Mouse (Mus musculus): ENCODE measurements at regions not wholly inside any gene's neighbourhood (a gene's known extent, or its start where the extent isn't known, plus 50 kb on each side); places are given as distances from the start of the nearest gene placed in this dataset.

DNA sequence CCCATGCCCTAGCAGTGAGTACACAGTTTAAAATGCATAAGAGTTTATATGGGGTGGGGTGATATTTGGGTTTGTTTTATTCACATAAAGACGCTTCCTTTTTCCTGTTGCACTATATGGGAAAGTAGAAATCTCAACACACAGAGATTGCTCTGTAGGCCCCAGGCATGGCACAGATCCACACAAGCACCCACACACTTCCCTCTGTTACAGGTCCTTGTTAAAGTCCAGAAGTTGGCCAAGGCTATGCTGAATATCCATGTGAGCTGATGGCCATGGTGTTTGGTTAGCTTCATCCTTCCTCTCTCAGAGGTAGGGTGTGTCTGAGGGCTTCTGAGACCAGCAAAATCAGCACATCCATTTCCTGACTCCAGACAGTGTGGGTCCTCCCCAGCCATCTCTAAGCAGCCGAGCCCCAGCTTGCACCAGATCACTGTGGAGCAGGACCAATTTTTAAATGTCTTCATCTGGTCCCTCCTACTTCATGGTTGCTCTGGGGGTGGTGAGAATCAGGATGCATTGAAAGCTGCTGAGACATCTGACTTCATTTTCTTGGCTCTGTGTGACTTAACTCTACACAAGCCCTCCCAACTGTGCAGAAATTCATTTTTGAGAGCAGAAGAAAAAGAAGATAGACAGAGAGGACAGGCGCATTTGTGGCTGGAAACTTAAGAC lies 360.3 kb upstream of the Nr3c2 start:
- DNase-seq (ENCODE audit: low spot score in 2 of 2), result peak; percentile 44 to 58

- no peak for DNase-seq (ENCODE audit: low spot score in 2 of 2)
Observed at GRCm38 (mm10) chr8:76539638-76540037, 359.6 kb upstream of the Nr3c2 start.

DNA sequence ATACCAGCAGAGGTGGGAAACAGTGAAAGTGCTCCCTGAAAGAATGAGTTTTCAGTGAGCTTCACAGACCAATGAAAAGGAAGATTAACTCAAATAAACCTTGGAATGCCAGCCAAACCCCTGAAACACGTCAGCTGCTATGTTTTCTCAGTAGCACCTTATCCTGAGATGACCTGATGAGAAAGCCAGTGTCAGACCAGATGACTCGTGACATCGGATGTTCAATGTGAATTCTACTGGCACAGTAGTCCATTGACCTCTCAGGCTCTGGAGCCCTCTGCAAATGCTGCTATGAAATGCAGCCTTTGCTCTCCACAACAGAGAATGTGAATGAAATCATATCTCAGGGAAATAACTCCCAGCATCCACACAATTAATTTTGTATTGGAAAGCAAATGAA lies 358.6 kb upstream of the Nr3c2 start:
- no peak for DNase-seq (ENCODE audit: low spot score in 2 of 2)

DNA sequence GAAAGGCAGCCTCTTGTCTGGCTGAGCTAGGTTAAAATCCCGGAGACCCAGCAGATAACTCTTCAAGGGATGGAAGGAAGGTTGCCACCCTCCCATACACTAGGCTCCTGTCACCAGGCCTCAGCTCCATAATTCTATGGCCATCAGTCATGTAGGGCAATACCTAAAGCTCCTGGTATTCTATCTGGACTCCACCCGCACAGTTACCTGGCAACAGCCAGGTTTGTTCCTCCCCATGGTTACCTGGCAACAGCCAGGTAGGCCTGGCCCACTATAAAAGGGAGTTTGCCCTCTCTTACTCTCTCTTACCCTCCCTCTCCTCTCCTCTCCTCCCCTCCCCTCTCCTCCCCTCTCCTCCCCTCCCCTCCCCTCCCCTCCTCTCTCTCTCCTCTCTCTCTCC lies 347.6 kb upstream of the Nr3c2 start:
- DNase-seq (ENCODE audit: low spot score in 2 of 2), result no peak

- DNase-seq (ENCODE audit: low spot score in 2 of 2), result no peak
Observed at GRCm38 (mm10) chr8:76601566-76601965, 297.7 kb upstream of the Nr3c2 start.

DNA sequence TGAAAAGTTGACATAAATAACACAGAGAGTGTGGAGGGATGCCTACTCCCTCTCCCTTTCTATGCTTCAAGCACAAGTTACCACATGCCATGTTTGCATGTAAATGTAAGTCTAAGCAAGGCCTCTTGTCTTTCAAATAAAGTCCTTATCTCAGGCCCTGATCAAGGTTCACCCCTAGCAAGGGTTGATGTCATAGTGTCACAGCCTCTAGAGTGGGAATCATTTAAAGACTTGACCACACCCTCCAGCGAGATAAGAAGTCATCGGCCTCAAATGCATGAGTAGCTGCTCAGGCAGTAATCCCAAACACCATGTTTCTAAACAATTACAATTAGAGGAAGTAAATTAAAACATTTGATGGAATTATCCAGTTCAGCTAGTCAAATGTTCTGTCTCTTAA lies 280.5 kb upstream of the Nr3c2 start:
- DNase-seq (ENCODE audit: low spot score in 2 of 2), result no peak

GRCm38 (mm10) chr8:76620853-76621252 lies 278.4 kb upstream of the Nr3c2 start:
- DNase-seq (ENCODE audit: low spot score in 2 of 2), result no peak

DNA sequence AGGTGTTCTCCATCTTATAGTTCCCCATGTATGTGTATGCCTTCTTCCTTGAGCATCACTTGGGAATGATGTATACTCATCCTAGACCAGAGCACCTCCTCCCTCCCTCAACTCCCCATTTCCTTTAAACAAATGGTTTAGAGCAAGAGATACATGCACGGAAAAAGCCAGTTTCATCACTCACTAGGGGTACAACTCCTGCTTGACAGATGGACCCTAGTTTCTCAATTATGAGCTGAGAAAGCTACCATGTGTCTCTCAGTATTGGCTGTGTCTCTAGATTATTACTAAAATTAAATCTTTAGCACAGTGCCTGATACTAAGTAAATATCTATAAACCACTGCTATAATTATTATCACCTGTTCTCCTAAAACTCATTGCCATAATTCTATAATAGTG lies 266.2 kb upstream of the Nr3c2 start:
- DNase-seq (ENCODE audit: low spot score in 2 of 2), result no peak
